Mouse (Mus musculus): Measurements from ENCODE around the gene Myo15b. TPM values are rescaled to one million over a fixed set of nuclear protein-coding genes. Genes with fewer than 3 reads are reported as not detected.
"Not testable (repeated sequence)": the region's sequence is repeated elsewhere in the genome, so short reads cannot be mapped to it uniquely, and the experiment has no call there.

Gene Myo15b
- polyA plus RNA-seq, 1 experiment = not detected

DNA sequence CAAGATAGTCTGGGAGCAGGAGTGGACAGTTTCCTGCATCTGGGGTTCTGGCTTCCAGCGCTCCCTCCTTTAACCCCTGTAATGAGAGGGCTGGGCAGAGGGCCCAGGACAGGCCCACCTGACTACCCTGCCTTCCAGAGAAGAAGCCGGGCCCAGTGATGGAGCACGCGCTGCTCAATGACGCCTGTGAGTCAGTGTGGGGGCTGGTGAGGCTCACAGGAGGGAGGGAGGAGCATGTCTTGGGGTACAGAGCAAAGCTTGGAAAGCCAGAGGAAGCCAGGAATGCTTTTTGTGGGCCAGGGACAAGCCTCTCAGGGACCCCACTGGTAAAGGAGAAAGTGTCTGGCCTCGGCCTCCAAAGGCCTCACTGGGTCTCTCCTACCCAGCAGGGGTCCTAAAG, 3.5 kb upstream of the Myo15b start:
- peaks cover 20% of the 10 kb centered on the region for H3K4me1 ChIP-seq (ENCODE audit: control insufficient read depth, insufficient read depth, low read length)
- H3K4me3 ChIP-seq (ENCODE audit: insufficient read depth, low read depth, low read length) = no peak overlapping the region
- no peak overlapping the region for H3K27ac ChIP-seq (ENCODE audit: insufficient read depth, low read depth, low read length)
- no peak for TF ChIP-seq CTCF (IDR thresholded peaks at IDR 0.05; ENCODE audit: insufficient read depth, low read depth, low read length)
- no peak for TF ChIP-seq POLR2A (IDR thresholded peaks at IDR 0.05; ENCODE audit: insufficient read depth, low read depth, low read length)
- 52% methylated on average over 6 of the region's 6 CpGs for WGBS

DNA sequence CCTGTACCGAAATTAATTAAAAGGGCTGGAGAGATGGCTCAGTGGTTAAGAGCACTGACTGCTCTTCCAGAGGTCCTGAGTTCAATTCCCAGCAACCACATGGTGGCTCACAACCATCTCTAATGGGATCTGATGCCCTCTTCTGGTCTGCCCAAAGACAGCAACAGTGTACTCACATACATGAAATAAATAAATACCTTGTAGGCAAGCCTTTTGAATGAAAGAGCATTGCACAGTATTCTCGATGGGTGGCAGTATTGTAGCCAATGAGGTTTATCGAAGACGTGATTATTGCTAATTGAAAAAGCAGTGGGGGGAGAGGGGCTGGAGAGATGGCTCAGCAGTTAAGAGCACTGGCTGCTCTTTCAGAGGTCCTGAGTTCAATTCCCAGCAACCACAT, 1.1 kb upstream of the Myo15b start:
- H3K27ac ChIP-seq (ENCODE audit: insufficient read depth, low read depth, low read length); H3K4me3 ChIP-seq (ENCODE audit: insufficient read depth, low read depth, low read length): not testable (repeated sequence)
- H3K4me1 ChIP-seq (ENCODE audit: control insufficient read depth, insufficient read depth, low read length) = peaks cover 20% of the 10 kb centered on the region
- 89% methylated on average over 4 of the region's 4 CpGs for WGBS

- 62% methylated on average over 13 of the region's 13 CpGs for WGBS
- H3K4me1 ChIP-seq (ENCODE audit: control insufficient read depth, insufficient read depth, low read length) = peaks cover 20% of the 10 kb centered on the region
- no peak overlapping the region for H3K4me3 ChIP-seq (ENCODE audit: insufficient read depth, low read depth, low read length)
- H3K27ac ChIP-seq (ENCODE audit: insufficient read depth, low read depth, low read length) = no peak overlapping the region
- TF ChIP-seq POLR2A (IDR thresholded peaks at IDR 0.05; ENCODE audit: insufficient read depth, low read depth, low read length) (no peak), CTCF (IDR thresholded peaks at IDR 0.05; ENCODE audit: insufficient read depth, low read depth, low read length) (no peak)
Observed at GRCm38 (mm10) chr11:115857936-115858335, 270 bp upstream of the Myo15b start.

GRCm38 (mm10) chr11:115859143-115859945, 1.1 kb downstream of the Myo15b start:
- peaks cover 20% of the 10 kb centered on the region for H3K4me1 ChIP-seq (ENCODE audit: control insufficient read depth, insufficient read depth, low read length)
- H3K27ac ChIP-seq (ENCODE audit: insufficient read depth, low read depth, low read length) = no peak overlapping the region
- peak overlapping the region; percentile 24 for H3K4me3 ChIP-seq (ENCODE audit: insufficient read depth, low read depth, low read length)
- 2% methylated on average over 75 of the region's 75 CpGs for WGBS
- TF ChIP-seq POLR2A (IDR thresholded peaks at IDR 0.05; ENCODE audit: insufficient read depth, low read depth, low read length) = no peak
- TF ChIP-seq CTCF (IDR thresholded peaks at IDR 0.05; ENCODE audit: insufficient read depth, low read depth, low read length) = peak; percentile 93

DNA sequence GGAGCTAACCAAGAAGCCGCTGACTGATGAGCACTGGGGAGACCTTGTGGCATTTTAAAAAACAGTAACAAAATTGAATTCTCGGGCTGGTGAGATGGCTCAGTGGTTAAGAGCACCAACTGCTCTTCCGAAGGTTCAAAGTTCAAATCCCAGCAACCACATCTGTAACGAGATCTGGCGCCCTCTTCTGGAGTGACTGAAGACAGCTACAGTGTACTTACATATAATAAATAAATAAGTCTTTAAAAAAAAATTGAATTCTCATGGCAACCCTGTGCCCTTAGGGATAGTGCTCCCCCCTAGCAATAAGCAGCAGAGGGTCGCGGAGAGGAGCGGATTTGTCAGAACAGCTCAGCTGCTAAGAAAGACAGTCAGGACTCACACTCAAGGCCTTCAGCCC, 5.7 kb downstream of the Myo15b start:
- H3K4me1 ChIP-seq (ENCODE audit: control insufficient read depth, insufficient read depth, low read length) = peaks cover 5% of the 10 kb centered on the region
- H3K4me3 ChIP-seq (ENCODE audit: insufficient read depth, low read depth, low read length) = no peak overlapping the region
- no peak for TF ChIP-seq POLR2A (IDR thresholded peaks at IDR 0.05; ENCODE audit: insufficient read depth, low read depth, low read length)
- no peak for TF ChIP-seq CTCF (IDR thresholded peaks at IDR 0.05; ENCODE audit: insufficient read depth, low read depth, low read length)
- WGBS = 89% methylated on average over 8 of the region's 8 CpGs
- H3K27ac ChIP-seq (ENCODE audit: insufficient read depth, low read depth, low read length) = no peak overlapping the region

DNA sequence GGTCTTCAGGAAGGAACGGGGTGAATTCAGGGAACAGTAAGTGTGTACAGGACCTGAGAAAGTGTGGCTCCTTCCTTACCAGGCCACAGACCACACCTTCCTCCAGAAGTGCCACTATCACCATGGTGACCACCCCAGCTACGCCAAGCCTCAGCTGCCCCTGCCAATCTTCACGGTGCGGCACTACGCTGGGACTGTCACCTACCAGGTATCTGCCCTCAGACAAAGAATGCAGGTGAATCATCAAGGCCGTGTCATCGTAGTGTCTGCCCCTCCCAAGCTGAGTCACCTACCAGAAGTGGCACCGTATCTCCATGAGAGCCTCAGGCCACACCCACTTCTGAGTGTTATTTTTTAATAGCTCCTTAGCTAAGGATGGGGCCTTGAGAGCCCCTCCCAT, 11.2 kb downstream of the Myo15b start:
- Histone ChIP-seq H3K27ac (ENCODE audit: insufficient read depth, low read depth, low read length) (no peak overlapping the region), H3K4me3 (ENCODE audit: insufficient read depth, low read depth, low read length) (no peak overlapping the region), H3K4me1 (ENCODE audit: control insufficient read depth, insufficient read depth, low read length) (no peaks in the 10 kb centered on the region)
- TF ChIP-seq CTCF (IDR thresholded peaks at IDR 0.05; ENCODE audit: insufficient read depth, low read depth, low read length) (no peak), POLR2A (IDR thresholded peaks at IDR 0.05; ENCODE audit: insufficient read depth, low read depth, low read length) (no peak)
- WGBS = 81% methylated on average over 8 of the region's 8 CpGs

DNA sequence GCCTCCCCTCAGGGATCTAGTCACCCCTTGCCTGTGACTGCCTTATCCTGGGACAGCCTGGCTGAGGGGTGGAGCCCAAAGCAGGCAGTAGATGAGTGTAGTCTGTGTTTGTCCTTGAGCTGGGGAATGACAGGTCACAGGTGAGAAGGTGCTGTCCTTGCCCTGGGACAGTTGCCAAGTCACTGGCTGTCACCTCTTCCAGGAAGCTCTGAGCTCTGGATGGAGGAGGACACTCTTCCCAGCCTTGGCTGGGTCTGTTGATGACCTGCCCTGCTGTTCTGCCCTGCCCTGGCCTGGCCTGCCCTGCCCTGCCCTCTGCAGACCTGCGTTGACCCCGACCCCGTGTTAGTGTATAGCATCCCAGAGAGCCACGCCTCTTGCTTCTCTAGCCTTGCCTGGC, 14.2 kb downstream of the Myo15b start:
- no peak for TF ChIP-seq CTCF (IDR thresholded peaks at IDR 0.05; ENCODE audit: insufficient read depth, low read depth, low read length)
- no peak for TF ChIP-seq POLR2A (IDR thresholded peaks at IDR 0.05; ENCODE audit: insufficient read depth, low read depth, low read length)
- WGBS = 81% methylated on average over 4 of the region's 4 CpGs
- no peak overlapping the region for H3K27ac ChIP-seq (ENCODE audit: insufficient read depth, low read depth, low read length)

DNA sequence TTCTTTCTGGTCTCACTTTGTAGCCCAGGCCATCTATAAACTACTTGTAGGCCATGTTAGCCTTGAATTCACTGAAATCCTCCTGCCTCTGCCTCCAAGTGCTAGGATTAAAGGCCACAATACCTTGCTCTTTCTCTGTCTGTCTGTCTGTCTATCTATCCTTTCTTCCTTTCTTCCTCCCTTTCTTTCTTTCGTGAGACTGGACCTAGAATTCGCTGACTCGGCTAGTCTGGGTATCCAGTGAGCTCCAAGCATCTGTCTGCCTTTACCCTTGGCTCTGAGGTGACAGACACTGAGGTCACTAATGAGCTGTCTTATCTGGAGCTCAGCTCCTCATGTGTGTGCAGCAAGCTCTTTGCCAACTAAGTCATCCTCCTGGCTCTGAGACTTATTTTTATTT, 17.7 kb downstream of the Myo15b start:
- H3K27ac ChIP-seq (ENCODE audit: insufficient read depth, low read depth, low read length) = no peak overlapping the region
- TF ChIP-seq POLR2A (IDR thresholded peaks at IDR 0.05; ENCODE audit: insufficient read depth, low read depth, low read length) (no peak), CTCF (IDR thresholded peaks at IDR 0.05; ENCODE audit: insufficient read depth, low read depth, low read length) (no peak)
- WGBS = 93% methylated on average over 3 of the region's 3 CpGs
- H3K4me1 ChIP-seq (ENCODE audit: control insufficient read depth, insufficient read depth, low read length) = no peaks in the 10 kb centered on the region
- H3K4me3 ChIP-seq (ENCODE audit: insufficient read depth, low read depth, low read length) = no peak overlapping the region

More for the DNA sequence above, 14.2 kb downstream of the Myo15b start:
- H3K4me3 ChIP-seq (ENCODE audit: insufficient read depth, low read depth, low read length) = no peak overlapping the region
- no peaks in the 10 kb centered on the region for H3K4me1 ChIP-seq (ENCODE audit: control insufficient read depth, insufficient read depth, low read length)

- H3K4me3 ChIP-seq (ENCODE audit: insufficient read depth, low read depth, low read length) = no peak overlapping the region
- no peak overlapping the region for H3K27ac ChIP-seq (ENCODE audit: insufficient read depth, low read depth, low read length)
- TF ChIP-seq POLR2A (IDR thresholded peaks at IDR 0.05; ENCODE audit: insufficient read depth, low read depth, low read length) = no peak
- TF ChIP-seq CTCF (IDR thresholded peaks at IDR 0.05; ENCODE audit: insufficient read depth, low read depth, low read length) = no peak
- 81% methylated on average over 5 of the region's 5 CpGs for WGBS
- H3K4me1 ChIP-seq (ENCODE audit: control insufficient read depth, insufficient read depth, low read length) = no peaks in the 10 kb centered on the region
Observed at GRCm38 (mm10) chr11:115876438-115876837, 18.2 kb downstream of the Myo15b start.

All from olfactory bulb, adult 2 months (tissue).